Mouse (Mus musculus): ENCODE measurements around the gene Trub2. TPM values are rescaled to one million over a fixed set of nuclear protein-coding genes. Genes with fewer than 3 reads are reported as not detected.
"Not testable (repeated sequence)": the region's sequence is repeated elsewhere in the genome, so short reads cannot be mapped to it uniquely, and the experiment has no call there.

Trub2 gene
- total RNA-seq, 2 experiments from 2014 or later = 49.0 to 56.9 TPM

- DNase-seq (ENCODE audit: low spot score in 2 of 2) = no peak
These were observed 4.0 kb downstream of the Trub2 start for GRCm38 (mm10) chr2:29784290-29784689.

DNA sequence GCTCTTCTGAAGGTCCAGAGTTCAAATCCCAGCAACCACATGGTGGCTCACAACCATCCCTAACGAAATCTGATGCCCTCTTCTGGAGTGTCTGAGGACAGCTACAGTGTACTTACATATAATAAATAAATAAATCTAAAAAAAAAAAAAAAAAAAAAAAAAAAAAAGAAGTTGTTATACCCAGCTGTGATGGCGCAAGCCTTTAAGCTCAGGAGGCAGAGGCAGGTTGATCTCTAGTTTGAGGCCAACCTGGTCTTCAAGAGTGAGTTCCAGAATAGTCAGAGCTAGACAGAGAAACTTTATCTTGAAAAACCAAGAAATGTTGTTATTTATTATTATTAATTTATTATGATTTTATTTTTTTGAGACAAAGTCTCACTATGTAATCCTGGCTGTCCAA is 7.0 kb downstream of the Trub2 start:
- not testable (repeated sequence) for DNase-seq (ENCODE audit: low spot score in 2 of 2)

GRCm38 (mm10) chr2:29773323-29773722 is 15.0 kb downstream of the Trub2 start:
- DNase-seq (ENCODE audit: low spot score in 2 of 2) = no peak

GRCm38 (mm10) chr2:29771611-29772461 is 16.5 kb downstream of the Trub2 start:
- no peak for DNase-seq (ENCODE audit: low spot score in 2 of 2)

DNA sequence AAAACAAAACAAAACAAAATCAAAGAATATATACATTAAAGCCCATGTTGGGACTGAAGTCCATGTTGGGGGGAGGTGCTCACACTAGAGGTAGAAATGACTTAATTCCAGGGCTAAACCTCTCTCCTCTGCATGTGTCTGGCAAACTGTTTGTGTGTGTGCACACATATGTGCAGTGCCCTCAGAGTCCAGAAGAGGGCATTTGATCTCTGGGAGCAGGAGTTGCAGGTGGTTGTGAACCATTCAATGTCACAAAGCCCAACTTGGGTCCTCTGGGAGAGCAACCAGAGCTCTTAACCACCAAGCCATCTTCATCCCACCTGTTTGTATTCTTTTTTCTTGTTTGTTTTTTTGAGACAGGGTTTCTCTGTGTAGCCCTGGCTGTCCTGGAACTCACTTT is 18.1 kb downstream of the Trub2 start:
- no peak for DNase-seq (ENCODE audit: low spot score in 2 of 2)

DNA sequence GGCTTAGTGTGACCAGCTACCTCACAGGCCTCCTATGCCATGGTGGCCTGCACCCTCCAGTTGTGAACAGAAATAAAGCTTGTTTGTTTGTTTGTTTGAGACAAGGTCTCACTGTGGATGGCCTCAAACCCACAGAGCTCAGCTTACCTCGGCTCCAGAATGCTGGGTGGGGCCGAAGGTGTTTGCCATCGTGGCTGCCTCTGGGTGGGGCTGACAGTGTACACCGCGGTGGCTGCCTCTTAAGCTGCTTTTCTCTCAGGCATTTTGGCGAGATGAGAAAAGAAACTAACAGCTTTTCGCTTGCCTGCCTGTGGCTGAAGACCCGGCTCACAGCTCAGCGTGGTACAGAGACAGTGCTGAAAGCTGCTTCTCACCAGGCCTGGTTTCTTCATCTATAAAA is 19.4 kb downstream of the Trub2 start:
- no peak for DNase-seq (ENCODE audit: low spot score in 2 of 2)

GRCm38 (mm10) chr2:29767976-29768709 is 20.2 kb downstream of the Trub2 start:
- no peak for DNase-seq (ENCODE audit: low spot score in 2 of 2)

GRCm38 (mm10) chr2:29764831-29765230 is 23.5 kb downstream of the Trub2 start:
- DNase-seq (ENCODE audit: low spot score in 2 of 2) = peak; percentile 36 to 59

GRCm38 (mm10) chr2:29755693-29756092 is 32.6 kb downstream of the Trub2 start:
- DNase-seq (ENCODE audit: low spot score in 2 of 2) = no peak

DNA sequence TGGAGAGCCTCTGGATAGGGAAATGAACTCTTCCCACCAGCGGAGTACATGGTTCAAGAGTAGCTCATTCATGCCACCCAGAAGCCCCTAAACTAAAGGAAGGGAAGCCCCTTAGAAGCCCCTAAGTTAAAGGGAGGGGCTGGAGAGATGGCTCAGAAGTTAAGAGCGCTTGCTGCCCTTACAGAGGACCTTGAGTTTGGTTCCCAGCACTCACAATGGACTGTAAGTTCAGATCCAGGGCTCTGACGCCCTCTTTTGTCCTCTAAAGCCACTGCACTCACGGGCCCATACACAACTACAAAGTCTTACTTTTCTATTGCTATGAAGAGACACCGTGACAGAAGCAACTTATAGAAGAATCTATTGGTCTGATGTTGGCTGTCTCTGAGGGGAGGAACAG is 35.9 kb downstream of the Trub2 start:
- DNase-seq (ENCODE audit: low spot score in 2 of 2) = no peak

- no peak for DNase-seq (ENCODE audit: low spot score in 2 of 2)
These were observed 36.8 kb downstream of the Trub2 start, which contains the start of gene Gm13420 for GRCm38 (mm10) chr2:29751497-29751896. Gm13420 (minus strand) TSS chr2:29751685.

GRCm38 (mm10) chr2:29748499-29748898 is 39.8 kb downstream of the Trub2 start:
- no peak for DNase-seq (ENCODE audit: low spot score in 2 of 2)

DNA sequence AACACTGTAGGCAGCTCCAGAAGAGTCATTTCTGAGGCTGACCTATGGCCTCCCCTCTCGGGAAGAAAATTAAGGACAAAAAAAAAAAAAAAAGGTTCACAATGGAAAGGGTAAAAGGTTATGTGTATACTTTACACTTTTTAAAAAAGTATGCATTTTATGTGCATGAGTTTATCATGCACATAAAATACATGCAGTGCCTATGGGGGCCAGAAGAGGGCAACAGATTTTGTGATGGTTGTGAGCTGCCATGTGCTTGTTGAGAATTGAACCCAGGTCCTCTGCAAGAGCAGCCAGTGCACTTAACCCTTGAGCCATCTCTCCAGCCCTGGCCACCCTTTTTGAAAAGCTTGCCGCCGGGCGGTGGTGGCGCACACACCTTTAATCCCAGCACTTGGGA is 40.5 kb downstream of the Trub2 start:
- no peak for DNase-seq (ENCODE audit: low spot score in 2 of 2)

GRCm38 (mm10) chr2:29747188-29747782 is 41.0 kb downstream of the Trub2 start:
- no peak for DNase-seq (ENCODE audit: low spot score in 2 of 2)

DNA sequence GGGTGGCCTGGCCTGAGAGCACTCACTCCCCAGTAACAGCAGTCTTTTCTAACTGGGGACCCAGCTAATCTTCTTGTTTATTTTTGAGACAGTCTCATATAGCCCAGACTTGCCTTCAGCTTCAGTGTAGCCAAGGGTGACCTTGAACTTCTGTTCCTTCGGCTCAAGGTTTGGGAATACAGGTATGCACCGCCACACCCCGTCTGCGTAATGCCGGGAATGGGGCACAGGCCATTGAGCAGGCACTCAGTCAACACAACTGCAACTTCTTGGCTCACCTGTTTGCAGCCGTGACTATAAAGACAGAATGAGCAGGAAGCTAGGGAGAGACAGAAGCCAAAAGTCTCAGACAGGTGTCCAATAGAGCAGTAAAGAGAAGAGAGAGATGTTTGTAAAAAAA is 44.0 kb downstream of the Trub2 start:
- no peak for DNase-seq (ENCODE audit: low spot score in 2 of 2)

- DNase-seq (ENCODE audit: low spot score in 2 of 2) = no peak
These were observed 47.1 kb downstream of the Trub2 start for GRCm38 (mm10) chr2:29741207-29741606.

DNA sequence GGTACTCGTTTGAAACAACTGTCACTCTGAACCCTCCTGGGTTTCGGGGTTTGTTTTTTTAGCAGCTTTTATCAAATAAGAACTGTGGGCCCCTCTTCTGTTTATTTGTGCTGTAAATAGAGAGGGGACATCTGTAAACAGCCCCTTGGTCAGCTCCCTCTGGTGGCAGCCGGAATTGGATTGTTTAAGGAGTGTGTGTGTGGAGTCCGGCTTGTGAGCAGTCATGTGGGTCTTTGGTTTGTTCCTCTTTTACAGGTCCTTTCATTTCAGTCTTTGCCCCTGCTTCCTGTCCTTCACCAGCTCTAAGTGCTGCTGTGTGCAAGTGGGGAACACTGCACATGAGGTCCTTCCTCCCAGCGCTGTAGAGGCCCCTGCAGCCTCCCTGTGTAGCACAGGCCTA is 48.9 kb downstream of the Trub2 start:
- DNase-seq (ENCODE audit: low spot score in 2 of 2) = peak in 1 of 2 experiments; percentile 45

GRCm38 (mm10) chr2:29738799-29739198 is 49.5 kb downstream of the Trub2 start:
- DNase-seq (ENCODE audit: low spot score in 2 of 2) = no peak

DNA sequence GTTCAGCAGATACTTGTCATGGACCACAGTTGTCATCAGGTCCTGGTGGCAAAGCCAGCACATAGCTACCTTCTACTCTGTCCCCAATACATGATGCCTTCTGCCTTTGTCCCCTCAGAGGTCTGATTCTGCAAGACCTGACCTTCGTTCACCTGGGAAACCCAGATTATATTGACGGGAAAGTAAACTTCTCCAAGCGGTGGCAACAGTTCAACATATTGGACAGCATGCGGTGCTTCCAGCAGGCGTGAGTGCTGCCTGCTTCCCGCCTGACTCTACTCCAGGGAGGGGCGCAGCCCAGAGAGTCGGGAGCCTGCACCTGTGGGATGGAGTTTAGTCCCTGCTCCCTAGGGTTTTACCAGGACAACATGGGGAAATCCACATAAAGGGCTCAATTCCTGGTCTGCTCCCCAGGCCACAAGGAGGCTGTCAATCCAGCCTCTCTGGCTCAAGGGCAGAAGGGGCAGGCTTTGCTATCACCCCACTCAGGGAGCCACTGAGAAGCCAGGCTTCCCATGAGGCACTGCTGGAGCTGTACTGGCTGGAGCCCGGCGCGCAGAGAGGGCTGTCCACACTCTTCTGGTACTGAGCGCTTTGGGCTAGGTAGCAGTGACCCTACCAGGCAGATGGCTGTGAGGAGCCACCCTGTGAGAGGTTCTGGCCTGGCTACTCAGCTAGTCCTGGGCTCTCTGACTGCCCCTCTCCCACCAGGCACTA is 50.9 kb downstream of the Trub2 start:
- no peak for DNase-seq (ENCODE audit: low spot score in 2 of 2)

DNA sequence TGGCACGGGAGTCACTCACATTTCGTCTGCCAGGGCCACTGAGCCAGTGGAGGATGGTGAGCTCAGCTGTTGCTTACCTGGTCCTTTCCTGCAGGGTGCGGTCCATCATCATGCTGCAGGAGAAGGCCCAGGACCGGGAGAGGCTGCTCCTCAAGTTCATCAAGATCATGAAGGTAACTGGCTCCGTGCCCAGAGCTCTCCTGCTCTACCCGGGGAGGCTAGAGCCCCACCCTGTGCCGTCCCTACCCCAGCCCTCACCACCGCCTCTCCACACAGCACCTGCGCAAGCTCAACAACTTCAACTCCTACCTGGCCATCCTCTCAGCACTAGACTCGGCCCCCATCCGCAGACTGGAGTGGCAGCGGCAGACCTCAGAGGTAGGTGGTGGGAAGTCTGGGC is 52.6 kb downstream of the Trub2 start:
- DNase-seq (ENCODE audit: low spot score in 2 of 2) = no peak

GRCm38 (mm10) chr2:29733348-29733747 is 55.0 kb downstream of the Trub2 start:
- no peak for DNase-seq (ENCODE audit: low spot score in 2 of 2)

Measured in layer of hippocampus, postnatal 14 days (tissue).